Mouse (Mus musculus): Measurements from ENCODE around the gene Aldob. TPM values are rescaled to one million over a fixed set of nuclear protein-coding genes. Genes with fewer than 3 reads are reported as not detected.

The Aldob gene
- polyA plus RNA-seq, 1 experiment from 2014 or later, result 3.0 TPM

DNA sequence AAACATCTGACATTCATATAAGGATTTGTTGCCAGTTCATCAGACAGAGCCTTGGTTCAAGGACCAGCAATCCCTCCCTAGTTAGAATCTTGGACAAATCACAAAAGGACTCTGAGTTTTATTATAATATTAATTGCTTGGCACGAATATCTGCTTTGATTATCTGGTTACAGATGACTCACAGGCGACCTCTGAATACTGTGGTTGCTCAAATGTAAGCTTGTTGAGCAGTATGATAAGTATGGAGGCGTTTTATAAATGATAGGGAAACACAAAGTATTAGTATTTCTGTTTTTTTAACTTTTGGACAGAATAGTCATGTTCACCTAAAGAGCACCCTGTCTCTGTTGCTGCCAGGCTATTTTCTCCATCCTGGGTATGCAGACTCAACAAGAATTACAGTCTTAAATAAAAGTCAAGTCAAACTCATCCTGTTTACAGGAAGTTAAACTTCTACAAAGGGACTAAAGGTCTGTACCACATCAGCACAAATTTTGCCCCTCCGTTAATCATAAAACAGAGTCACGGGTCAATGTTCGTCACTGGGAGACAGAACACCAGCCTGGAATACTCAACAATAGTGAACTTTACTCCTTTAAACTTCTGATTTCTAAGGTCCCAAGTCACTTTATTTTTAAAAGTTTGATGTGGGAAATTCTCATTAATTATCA is 2.3 kb downstream of the Aldob start:
- H3K4me2 ChIP-seq (replicated peaks; ENCODE audit: low read depth), result no peak overlapping the region

DNA sequence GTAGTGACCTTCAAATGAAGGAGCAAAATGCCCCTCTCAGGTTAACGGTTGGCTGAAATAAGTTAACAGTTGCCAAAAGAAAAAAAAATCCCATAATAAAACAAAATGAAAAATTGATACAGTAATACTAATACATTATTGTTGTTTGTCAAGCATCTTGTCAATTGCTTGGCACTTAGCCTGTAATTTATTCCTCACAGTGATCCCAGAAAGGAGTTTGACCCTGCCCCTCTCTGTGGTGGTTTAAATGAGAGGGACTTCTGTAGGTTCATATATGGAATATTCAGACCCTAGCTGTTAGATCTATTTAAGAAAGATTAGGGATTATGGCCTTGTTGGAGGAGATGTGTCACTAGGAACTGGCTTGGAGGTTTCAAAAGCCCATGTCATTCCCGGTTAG is 3.3 kb downstream of the Aldob start:
- TF ChIP-seq CTCF (IDR thresholded peaks at IDR 0.05; ENCODE audit: low read depth), result no peak
- TF ChIP-seq EP300 (optimal IDR thresholded peaks at IDR 0.05), result no peak
- Histone ChIP-seq H3K27me3 (ENCODE audit: control insufficient read depth, insufficient read depth, low read length) (no peaks in the 10 kb centered on the region), H3K4me2 (replicated peaks; ENCODE audit: low read depth) (no peak overlapping the region), H3K9ac (ENCODE audit: low read length) (no peak overlapping the region), H3K4me3 (ENCODE audit: low read depth, low read length) (no peak overlapping the region), H3K27ac (replicated peaks) (no peak overlapping the region), H3K9me3 (ENCODE audit: control insufficient read depth, low read length) (no peaks in the 10 kb centered on the region), H3K4me1 (replicated peaks; ENCODE audit: control insufficient read depth, insufficient read depth) (no peaks in the 10 kb centered on the region), H3K36me3 (ENCODE audit: control insufficient read depth, insufficient read depth, low read length) (no peaks in the 10 kb centered on the region)
- ATAC-seq (ENCODE audit: low FRiP score, low TSS enrichment) (no peak), DNase-seq (ENCODE audit: low spot score) (no peak)
- WGBS, result 84% methylated on average over 2 of the region's 2 CpGs

More for the DNA sequence above, 2.3 kb downstream of the Aldob start:
- no peak overlapping the region for H3K27ac ChIP-seq (replicated peaks)
- no peak for TF ChIP-seq CTCF (IDR thresholded peaks at IDR 0.05; ENCODE audit: low read depth)
- no peak for TF ChIP-seq EP300 (optimal IDR thresholded peaks at IDR 0.05)
- no peaks in the 10 kb centered on the region for H3K4me1 ChIP-seq (replicated peaks; ENCODE audit: control insufficient read depth, insufficient read depth)
- whole genome bisulfite sequencing, result 49% methylated on average over 6 of the region's 6 CpGs
- DNase-seq (ENCODE audit: low spot score) (no peak), ATAC-seq (ENCODE audit: low FRiP score, low TSS enrichment) (no peak)
- no peak overlapping the region for H3K9ac ChIP-seq (ENCODE audit: low read length)
- no peak overlapping the region for H3K4me3 ChIP-seq (ENCODE audit: low read depth, low read length)
- H3K36me3 ChIP-seq (ENCODE audit: control insufficient read depth, insufficient read depth, low read length), result no peaks in the 10 kb centered on the region
- no peaks in the 10 kb centered on the region for H3K27me3 ChIP-seq (ENCODE audit: control insufficient read depth, insufficient read depth, low read length)
- no peaks in the 10 kb centered on the region for H3K9me3 ChIP-seq (ENCODE audit: control insufficient read depth, low read length)

DNA sequence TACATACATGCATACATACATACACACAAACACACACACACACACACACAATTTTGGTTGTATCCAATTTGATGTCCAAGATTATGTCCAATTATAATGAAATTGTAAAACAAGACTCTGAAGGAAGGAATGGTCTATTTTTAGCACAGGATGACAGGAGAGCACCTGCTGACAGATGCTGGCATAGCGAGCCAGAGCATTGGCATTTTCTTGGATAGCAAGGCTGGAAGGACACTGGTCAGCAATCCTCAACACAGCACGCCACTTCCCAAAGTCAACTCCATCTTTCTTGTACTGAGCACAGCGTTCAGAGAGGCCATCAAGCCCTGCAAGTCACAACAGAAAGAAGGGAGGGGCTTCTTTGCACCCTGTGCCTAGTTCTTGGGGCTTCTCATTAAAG is 8.4 kb downstream of the Aldob start:
- Histone ChIP-seq H3K4me3 (ENCODE audit: low read depth, low read length) (no peak overlapping the region), H3K27ac (replicated peaks) (no peak overlapping the region), H3K36me3 (ENCODE audit: control insufficient read depth, insufficient read depth, low read length) (no peaks in the 10 kb centered on the region), H3K9me3 (ENCODE audit: control insufficient read depth, low read length) (no peaks in the 10 kb centered on the region), H3K4me2 (replicated peaks; ENCODE audit: low read depth) (no peak overlapping the region), H3K4me1 (replicated peaks; ENCODE audit: control insufficient read depth, insufficient read depth) (no peaks in the 10 kb centered on the region), H3K9ac (ENCODE audit: low read length) (no peak overlapping the region), H3K27me3 (ENCODE audit: control insufficient read depth, insufficient read depth, low read length) (no peaks in the 10 kb centered on the region)
- TF ChIP-seq EP300 (optimal IDR thresholded peaks at IDR 0.05), result no peak
- TF ChIP-seq CTCF (IDR thresholded peaks at IDR 0.05; ENCODE audit: low read depth), result no peak
- DNase-seq (ENCODE audit: low spot score), result no peak
- no peak for ATAC-seq (ENCODE audit: low FRiP score, low TSS enrichment)
- 72% methylated on average over 3 of the region's 3 CpGs for WGBS

DNA sequence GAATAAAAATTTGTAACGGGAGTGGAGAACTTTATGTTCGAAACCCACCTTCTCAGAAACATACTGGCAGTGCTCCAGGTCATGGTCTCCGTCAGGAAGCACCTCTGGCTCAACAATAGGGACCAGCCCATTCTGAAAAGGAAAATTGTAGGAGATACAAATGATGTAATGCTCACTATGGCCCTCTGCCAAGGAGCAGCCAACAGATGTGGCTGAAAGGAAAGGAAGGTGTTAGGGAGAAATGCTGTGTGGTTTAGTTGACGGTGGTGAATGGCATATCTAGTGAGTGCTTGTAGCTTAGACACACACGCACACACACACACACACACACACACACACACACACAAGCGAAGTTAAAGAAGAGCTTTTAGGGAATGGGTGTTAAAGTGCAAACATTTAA is 9.7 kb downstream of the Aldob start:
- no peak overlapping the region for H3K27ac ChIP-seq (replicated peaks)
- no peaks in the 10 kb centered on the region for H3K4me1 ChIP-seq (replicated peaks; ENCODE audit: control insufficient read depth, insufficient read depth)
- H3K27me3 ChIP-seq (ENCODE audit: control insufficient read depth, insufficient read depth, low read length), result no peaks in the 10 kb centered on the region
- WGBS, result 48% methylated on average over 6 of the region's 6 CpGs
- H3K4me3 ChIP-seq (ENCODE audit: low read depth, low read length), result no peak overlapping the region
- no peak for DNase-seq (ENCODE audit: low spot score)
- no peak overlapping the region for H3K9ac ChIP-seq (ENCODE audit: low read length)
- ATAC-seq (ENCODE audit: low FRiP score, low TSS enrichment), result no peak
- TF ChIP-seq CTCF (IDR thresholded peaks at IDR 0.05; ENCODE audit: low read depth) (no peak), EP300 (optimal IDR thresholded peaks at IDR 0.05) (no peak)
- H3K9me3 ChIP-seq (ENCODE audit: control insufficient read depth, low read length), result no peaks in the 10 kb centered on the region
- H3K4me2 ChIP-seq (replicated peaks; ENCODE audit: low read depth), result no peak overlapping the region
- H3K36me3 ChIP-seq (ENCODE audit: control insufficient read depth, insufficient read depth, low read length), result no peaks in the 10 kb centered on the region

DNA sequence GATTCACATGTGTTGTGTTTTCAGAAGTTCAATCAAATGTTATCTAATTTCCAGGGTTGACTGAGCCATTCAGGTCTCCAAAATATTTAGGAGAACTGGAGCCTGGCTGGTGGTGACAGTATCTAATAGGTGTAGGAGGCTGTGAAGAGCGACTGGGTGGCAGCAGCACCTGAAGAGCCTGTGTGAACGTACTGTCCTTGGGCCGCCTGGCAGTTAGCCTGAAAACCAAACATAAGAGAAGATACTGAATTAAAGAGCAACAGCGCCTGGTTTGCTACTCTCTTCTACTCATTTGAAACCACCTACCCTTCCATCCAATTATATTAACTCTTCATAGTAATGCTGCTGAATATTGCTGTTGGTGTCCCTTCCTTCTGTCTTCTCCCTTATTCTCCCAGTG is 12.7 kb downstream of the Aldob start:
- no peaks in the 10 kb centered on the region for H3K4me1 ChIP-seq (replicated peaks; ENCODE audit: control insufficient read depth, insufficient read depth)
- DNase-seq (ENCODE audit: low spot score), result no peak

DNA sequence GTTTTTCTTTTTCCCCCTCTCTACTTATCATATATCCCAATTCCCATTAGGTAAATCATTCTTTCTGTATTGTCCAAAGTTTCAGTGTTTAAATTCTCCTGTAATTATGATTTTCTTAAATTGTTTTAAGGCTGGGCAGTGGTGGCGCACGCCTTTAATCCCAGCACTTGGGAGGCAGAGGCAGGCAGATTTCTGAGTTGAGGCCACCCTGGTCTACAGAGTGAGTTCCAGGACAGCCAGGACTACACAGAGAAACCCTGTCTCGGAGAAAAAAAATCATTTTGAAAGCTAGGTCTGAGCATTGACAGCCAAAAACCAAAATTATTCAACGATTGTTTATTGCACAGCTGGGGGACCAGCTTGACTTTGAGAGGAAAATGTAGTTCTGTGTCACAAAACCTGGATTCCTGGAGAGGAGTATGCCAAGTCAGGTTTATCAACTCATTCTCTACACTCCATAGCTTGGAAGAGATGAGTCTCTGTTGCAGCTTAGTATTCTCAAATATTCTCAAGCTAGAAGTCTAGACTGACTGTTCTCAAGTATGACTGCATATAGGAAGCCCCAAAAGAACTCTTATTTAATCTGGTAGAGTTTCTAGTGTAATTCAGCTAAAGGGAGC is 13.6 kb downstream of the Aldob start:
- no peak for ATAC-seq (ENCODE audit: low FRiP score, low TSS enrichment)
- 85% methylated on average over 4 of the region's 4 CpGs for WGBS

More for the DNA sequence above, 12.7 kb downstream of the Aldob start:
- TF ChIP-seq CTCF (IDR thresholded peaks at IDR 0.05; ENCODE audit: low read depth), result no peak
- TF ChIP-seq EP300 (optimal IDR thresholded peaks at IDR 0.05), result no peak
- ATAC-seq (ENCODE audit: low FRiP score, low TSS enrichment), result no peak
- Histone ChIP-seq H3K27me3 (ENCODE audit: control insufficient read depth, insufficient read depth, low read length) (no peaks in the 10 kb centered on the region), H3K9ac (ENCODE audit: low read length) (no peak overlapping the region), H3K36me3 (ENCODE audit: control insufficient read depth, insufficient read depth, low read length) (no peaks in the 10 kb centered on the region), H3K9me3 (ENCODE audit: control insufficient read depth, low read length) (no peaks in the 10 kb centered on the region), H3K27ac (replicated peaks) (no peak overlapping the region), H3K4me3 (ENCODE audit: low read depth, low read length) (no peak overlapping the region), H3K4me2 (replicated peaks; ENCODE audit: low read depth) (no peak overlapping the region)
- 73% methylated on average over 4 of the region's 4 CpGs for WGBS

More for the DNA sequence above, 13.6 kb downstream of the Aldob start:
- Histone ChIP-seq H3K36me3 (ENCODE audit: control insufficient read depth, insufficient read depth, low read length) (no peaks in the 10 kb centered on the region), H3K4me3 (ENCODE audit: low read depth, low read length) (no peak overlapping the region), H3K4me1 (replicated peaks; ENCODE audit: control insufficient read depth, insufficient read depth) (no peaks in the 10 kb centered on the region), H3K9ac (ENCODE audit: low read length) (no peak overlapping the region), H3K9me3 (ENCODE audit: control insufficient read depth, low read length) (no peaks in the 10 kb centered on the region), H3K4me2 (replicated peaks; ENCODE audit: low read depth) (no peak overlapping the region), H3K27me3 (ENCODE audit: control insufficient read depth, insufficient read depth, low read length) (no peaks in the 10 kb centered on the region), H3K27ac (replicated peaks) (no peak overlapping the region)
- no peak for DNase-seq (ENCODE audit: low spot score)
- TF ChIP-seq CTCF (IDR thresholded peaks at IDR 0.05; ENCODE audit: low read depth) (no peak), EP300 (optimal IDR thresholded peaks at IDR 0.05) (no peak)

Data from stomach, postnatal 0 days (tissue).